Mouse (Mus musculus) liver, adult 2 months (tissue): ENCODE results near the gene Cux2.

ENCODE experiments used
- CTCF ChIP-seq: fragments of 200-500 bp; IDR thresholded peaks from 2 replicates; pipeline ENCODE4 v1.5.1; 2011; ENCODE audit warnings: low read depth, low read length, control low read depth
- POLR2A ChIP-seq: fragments of 200-500 bp; IDR thresholded peaks from 2 replicates; pipeline ENCODE4 v1.6.1; 2011; ENCODE audit warnings: low read length, control low read depth; ENCODE audit not compliant: insufficient read depth; ENCODE audit errors: extremely low read depth

DNA sequence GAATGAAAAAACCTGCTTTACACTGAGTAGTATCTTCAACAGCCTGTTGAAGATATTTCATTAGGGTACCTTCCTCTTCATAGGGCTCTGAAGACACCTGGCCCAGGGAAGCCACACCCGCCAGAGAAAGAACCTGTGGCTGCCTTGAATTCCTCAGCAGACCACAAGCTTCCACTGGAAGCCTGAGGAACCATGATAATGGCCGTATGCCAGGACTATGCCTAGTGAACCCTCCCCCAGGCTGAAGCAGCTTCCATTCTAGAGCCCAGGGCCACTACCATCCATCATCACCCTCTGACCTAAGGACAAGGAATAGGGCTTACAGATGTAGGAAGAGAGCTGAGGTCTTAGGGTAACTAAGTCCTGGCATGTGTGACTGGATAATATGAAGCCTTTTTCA is 229.7 kb downstream of the Cux2 start:
- TF ChIP-seq CTCF = no peak
- no peak for TF ChIP-seq POLR2A
